ENCODE assay signal across 22 mouse cellular contexts in the genomic region with DNA sequence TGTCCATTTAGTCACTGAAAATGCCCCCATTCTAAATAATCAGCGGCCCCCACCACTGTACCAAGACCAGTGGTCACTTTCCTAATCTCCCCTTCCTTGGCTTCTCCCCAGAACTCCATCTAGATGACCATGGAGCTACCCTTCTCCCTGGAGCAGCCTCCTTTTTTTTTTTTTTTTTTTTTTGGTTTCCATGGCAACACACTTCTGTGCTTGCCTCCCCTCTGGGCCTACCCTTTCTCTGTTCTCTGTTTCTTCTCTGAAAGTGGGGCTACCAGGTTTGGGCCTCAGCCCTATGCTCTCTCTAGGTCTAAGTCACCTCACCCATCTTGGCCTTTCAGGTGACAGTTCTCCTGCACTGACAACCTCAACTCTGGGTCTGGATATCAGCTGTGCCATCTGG. TPM values are rescaled to one million over a fixed set of nuclear protein-coding genes. Genes with fewer than 3 reads are reported as not detected.
DNase-seq lines count a peak whose midpoint lies in the region; ATAC-seq and TF ChIP-seq lines count a peak whose summit lies in the region.
"Had no signal": no experiment of that assay in that cellular context is flagged by ENCODE, and none has a peak within 500 bp of the region (broad histone marks: within the 10 kb centered on the region; RNA-seq: fewer than 3 reads in every experiment).

No protein-coding gene starts in this region.

- no peak for TF ChIP-seq CTCF in midbrain, postnatal 0 days (IDR thresholded peaks at IDR 0.05)

- H3K27ac ChIP-seq in midbrain, embryonic 11.5 days (ENCODE audit: low read depth, low read length), result no peak overlapping the region
- H3K27ac ChIP-seq in midbrain, postnatal 0 days (ENCODE audit: low read depth, low read length), result no peak overlapping the region
- 0 out of 2 replicates have a peak overlapping the region, but pooled peaks have one; percentile 77 for H3K27ac ChIP-seq in forebrain, embryonic 13.5 days
- H3K27ac ChIP-seq in midbrain, embryonic 15.5 days, result no peak overlapping the region
- H3K27ac ChIP-seq: heart, embryonic 13.5 days; kidney, embryonic 15.5 days; limb, embryonic 13.5 days; liver, embryonic 13.5 days had no signal

- 64% methylated on average over 1 of the region's 1 CpGs for WGBS in midbrain, embryonic 11.5 days
- 76% methylated on average over 1 of the region's 1 CpGs for WGBS in midbrain, postnatal 0 days
- 91% methylated on average over 1 of the region's 1 CpGs for WGBS in forebrain, embryonic 13.5 days
- WGBS in midbrain, embryonic 15.5 days, result 90% methylated on average over 1 of the region's 1 CpGs

- H3K27me3 ChIP-seq in midbrain, embryonic 11.5 days (ENCODE audit: control insufficient read depth, insufficient read depth, low read length), result no peaks in the 10 kb centered on the region
- H3K27me3 ChIP-seq in midbrain, postnatal 0 days (ENCODE audit: insufficient read depth, low read length), result no peaks in the 10 kb centered on the region
- 0 out of 2 replicates have a peak, but pooled peaks cover 3% of the 10 kb centered on the region for H3K27me3 ChIP-seq in forebrain, embryonic 13.5 days
- no peaks in the 10 kb centered on the region for H3K27me3 ChIP-seq in midbrain, embryonic 15.5 days (replicated peaks)
- H3K27me3 ChIP-seq: liver, embryonic 13.5 days had no signal

- H3K4me1 ChIP-seq in midbrain, embryonic 11.5 days (ENCODE audit: control insufficient read depth, insufficient read depth, low read length), result peaks cover 15% of the 10 kb centered on the region
- H3K4me1 ChIP-seq in midbrain, postnatal 0 days (ENCODE audit: insufficient read depth, low read length), result peaks cover 10% of the 10 kb centered on the region; the same call in 1 of the 2 replicates
- peaks cover 37% of the 10 kb centered on the region for H3K4me1 ChIP-seq in forebrain, embryonic 13.5 days
- peaks cover 21% of the 10 kb centered on the region for H3K4me1 ChIP-seq in midbrain, embryonic 15.5 days
- H3K4me1 ChIP-seq: kidney, embryonic 15.5 days; liver, embryonic 13.5 days had no signal

- ATAC-seq in midbrain, embryonic 11.5 days (ENCODE audit: low FRiP score), result peak; percentile 14; the same call in 1 of the 2 replicates
- ATAC-seq in midbrain, postnatal 0 days (ENCODE audit: low FRiP score), result no peak
- no peak; the same call in 1 of the 2 replicates for ATAC-seq in forebrain, embryonic 13.5 days
- ATAC-seq in midbrain, embryonic 15.5 days (replicated peaks), result peak; percentile 26
- ATAC-seq: intestine, embryonic 16.5 days had no signal

- no peak overlapping the region for H3K4me3 ChIP-seq in midbrain, embryonic 11.5 days (ENCODE audit: low read depth, low read length)
- H3K4me3 ChIP-seq in midbrain, postnatal 0 days (ENCODE audit: low read depth, low read length), result no peak overlapping the region
- no peak overlapping the region for H3K4me3 ChIP-seq in forebrain, embryonic 13.5 days
- no peak overlapping the region for H3K4me3 ChIP-seq in midbrain, embryonic 15.5 days
- H3K4me3 ChIP-seq: heart, embryonic 13.5 days; kidney, embryonic 15.5 days; limb, embryonic 13.5 days; liver, embryonic 13.5 days had no signal

- no peak for DNase-seq in midbrain, embryonic 11.5 days (ENCODE audit: low spot score, missing footprints)
- no peak for DNase-seq in midbrain, postnatal 0 days (ENCODE audit: low spot score)
- peak; percentile 32 for DNase-seq in R1 (ENCODE audit: low read depth, low spot score)
- DNase-seq in layer of hippocampus, postnatal 14 days (ENCODE audit: low spot score in 2 of 2), result no peak
- DNase-seq in spleen, adult 12 weeks (ENCODE audit: low spot score), result no peak
- DNase-seq: adrenal gland, postnatal 25 days; cerebellum, adult 11-12 months; cerebellum, postnatal 14 days; gastrocnemius, postnatal 14 days; heart, adult 18-20 months; heart, postnatal 36 days; kidney, postnatal 4 days; layer of hippocampus, adult 9-11 months; liver, embryonic 13.5 days; lung, embryonic 14.5 days; lung, postnatal 4 days had no signal

- H3K9ac ChIP-seq in midbrain, embryonic 11.5 days (ENCODE audit: low read length), result no peak overlapping the region
- no peak overlapping the region for H3K9ac ChIP-seq in midbrain, postnatal 0 days (replicated peaks; ENCODE audit: low read length, poor library complexity, severe bottlenecking)
- H3K9ac ChIP-seq in forebrain, embryonic 13.5 days, result no peak overlapping the region
- no peak overlapping the region for H3K9ac ChIP-seq in midbrain, embryonic 15.5 days
- H3K9ac ChIP-seq: heart, embryonic 13.5 days; kidney, embryonic 15.5 days; limb, embryonic 13.5 days; liver, embryonic 13.5 days; lung, embryonic 14.5 days had no signal

- H3K36me3 ChIP-seq in midbrain, embryonic 11.5 days (ENCODE audit: control insufficient read depth, insufficient read depth, low read length), result no peaks in the 10 kb centered on the region
- no peaks in the 10 kb centered on the region for H3K36me3 ChIP-seq in midbrain, postnatal 0 days (ENCODE audit: insufficient read depth, low read length)
- H3K36me3 ChIP-seq in forebrain, embryonic 13.5 days (ENCODE audit: poor library complexity, severe bottlenecking), result no peaks in the 10 kb centered on the region
- no peaks in the 10 kb centered on the region for H3K36me3 ChIP-seq in midbrain, embryonic 15.5 days (replicated peaks)
- H3K36me3 ChIP-seq: heart, embryonic 13.5 days; kidney, embryonic 15.5 days; limb, embryonic 13.5 days; liver, embryonic 13.5 days had no signal

- no peaks in the 10 kb centered on the region for H3K9me3 ChIP-seq in midbrain, embryonic 11.5 days (ENCODE audit: control insufficient read depth, low read length)
- H3K9me3 ChIP-seq in midbrain, postnatal 0 days (ENCODE audit: low read length), result no peaks in the 10 kb centered on the region
- no peaks in the 10 kb centered on the region for H3K9me3 ChIP-seq in forebrain, embryonic 13.5 days (replicated peaks)
- no peaks in the 10 kb centered on the region for H3K9me3 ChIP-seq in midbrain, embryonic 15.5 days
- H3K9me3 ChIP-seq: heart, embryonic 13.5 days; kidney, embryonic 15.5 days; limb, embryonic 13.5 days; liver, embryonic 13.5 days had no signal

- no peak overlapping the region for H3K4me2 ChIP-seq in midbrain, embryonic 11.5 days
- H3K4me2 ChIP-seq in midbrain, postnatal 0 days (ENCODE audit: low read depth, low read length, poor library complexity, severe bottlenecking), result no peak overlapping the region
- H3K4me2 ChIP-seq in forebrain, embryonic 13.5 days, result no peak overlapping the region
- no peak overlapping the region for H3K4me2 ChIP-seq in midbrain, embryonic 15.5 days
- H3K4me2 ChIP-seq: heart, embryonic 13.5 days; kidney, embryonic 15.5 days; limb, embryonic 13.5 days; liver, embryonic 13.5 days; lung, embryonic 14.5 days had no signal

RNA-seq across cellular contexts. Expression of gene Gpatch2l, which starts 59.2 kb away (rescaled TPM):
- polyA plus RNA-seq in midbrain, embryonic 11.5 days (2014; fragmentation: Nextera tagmentation; extraction: Ambion mirVana), result 16.7 and 19.2 TPM in 2 replicates
- 29.3 and 36.1 TPM in 2 replicates for total RNA-seq in midbrain, postnatal 0 days (2014; rRNA removed)
- 21.0 and 23.7 TPM in 2 replicates for polyA plus RNA-seq in midbrain, postnatal 0 days (2015; fragmentation: Nextera tagmentation; extraction: Ambion mirVana)
- 22.6 and 24.1 TPM in 2 replicates for polyA plus RNA-seq in forebrain, embryonic 13.5 days (2015; fragmentation: Nextera tagmentation; extraction: Ambion mirVana)
- polyA plus RNA-seq in midbrain, embryonic 15.5 days (2015; fragmentation: Nextera tagmentation; extraction: Ambion mirVana), result 31.2 and 32.4 TPM in 2 replicates
- 10 to 100 TPM; 37.2 to 38.3 TPM for total RNA-seq in layer of hippocampus, postnatal 14 days (2021)

Comparison
In these comparisons a context has a peak if more than half of its experiments do, and no peak if none do; other contexts are left out.
1. ATAC-seq: peak in midbrain, embryonic 11.5 days (single experiment) and midbrain, embryonic 15.5 days (single experiment); none in midbrain, postnatal 0 days (single experiment) and forebrain, embryonic 13.5 days (single experiment).